Mouse (Mus musculus): ENCODE measurements around the gene Hoxc8. TPM values are rescaled to one million over a fixed set of nuclear protein-coding genes. Genes with fewer than 3 reads are reported as not detected.

Gene Hoxc8
- polyA plus RNA-seq, 1 experiment: 0.15 TPM

DNA sequence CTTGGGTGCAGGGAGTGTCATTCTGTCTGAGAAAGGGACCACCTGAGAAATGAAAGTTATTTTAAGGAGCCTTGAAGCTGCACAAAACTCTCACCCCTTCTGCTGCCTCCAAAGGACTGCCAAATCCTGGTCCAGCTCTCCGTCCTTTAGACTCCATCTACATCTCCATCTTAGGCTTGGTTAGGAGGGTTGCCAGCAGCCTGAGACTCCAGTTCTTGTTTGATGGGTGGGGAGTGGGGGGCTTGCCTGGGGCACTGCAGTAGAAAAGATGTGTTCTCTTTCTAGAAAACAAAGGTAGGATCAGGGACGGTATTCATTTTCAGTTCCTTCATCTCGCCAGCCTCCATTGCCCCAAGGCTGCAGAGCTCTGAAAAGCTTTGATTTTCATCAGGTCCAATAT lies 7.0 kb downstream of the Hoxc8 start:
- Histone ChIP-seq H3K4me1 (ENCODE audit: control insufficient read depth, insufficient read depth, low read length) (peaks cover 13% of the 10 kb centered on the region), H3K36me3 (ENCODE audit: control insufficient read depth, insufficient read depth, low read length) (no peaks in the 10 kb centered on the region), H3K27ac (ENCODE audit: control insufficient read depth, insufficient read depth, low read depth, low read length) (no peak overlapping the region), H3K27me3 (ENCODE audit: control insufficient read depth, insufficient read depth, low read length) (peaks cover 12% of the 10 kb centered on the region), H3K4me3 (ENCODE audit: control insufficient read depth, low read depth, low read length) (no peak overlapping the region)
- TF ChIP-seq POLR2A (IDR thresholded peaks at IDR 0.05; ENCODE audit: control insufficient read depth, low read depth, low read length) (no peak), CTCF (IDR thresholded peaks at IDR 0.05; ENCODE audit: control insufficient read depth, insufficient read depth, insufficient replicate concordance, low read depth, low read length) (no peak)

DNA sequence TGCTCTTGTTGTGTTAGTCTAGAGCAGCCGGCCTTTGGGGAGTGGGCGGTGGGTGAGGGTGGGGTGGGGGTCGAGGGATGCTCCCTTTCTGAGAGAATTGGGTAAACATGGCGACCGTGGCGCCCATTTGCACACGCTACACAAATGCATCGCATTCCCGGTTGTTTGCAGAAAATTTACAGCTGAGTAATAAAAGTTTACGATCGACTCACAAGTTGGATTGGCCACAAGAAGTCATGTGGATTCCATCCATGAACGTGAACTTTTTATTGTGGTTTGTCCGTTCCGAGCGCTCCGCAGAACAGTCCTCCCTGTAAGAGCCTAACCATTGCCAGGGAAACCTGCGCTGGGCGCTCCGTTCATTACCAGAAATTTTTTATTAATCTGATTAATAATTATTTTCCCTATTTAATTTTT lies 7.5 kb downstream of the Hoxc8 start, which contains the start of gene Hoxc6:
Hoxc6 (plus strand) TSS at position 319 of the 417 bp plus-strand sequence.
- Histone ChIP-seq H3K4me1 (ENCODE audit: control insufficient read depth, insufficient read depth, low read length) (peaks cover 13% of the 10 kb centered on the region), H3K36me3 (ENCODE audit: control insufficient read depth, insufficient read depth, low read length) (no peaks in the 10 kb centered on the region), H3K27me3 (ENCODE audit: control insufficient read depth, insufficient read depth, low read length) (peaks cover 12% of the 10 kb centered on the region), H3K4me3 (ENCODE audit: control insufficient read depth, low read depth, low read length) (peak within 1 kb of the TSS; percentile 78), H3K27ac (ENCODE audit: control insufficient read depth, insufficient read depth, low read depth, low read length) (peak within 1 kb of the TSS; percentile 82)
- TF ChIP-seq POLR2A (IDR thresholded peaks at IDR 0.05; ENCODE audit: control insufficient read depth, low read depth, low read length): no peak
- no peak for TF ChIP-seq CTCF (IDR thresholded peaks at IDR 0.05; ENCODE audit: control insufficient read depth, insufficient read depth, insufficient replicate concordance, low read depth, low read length)

DNA sequence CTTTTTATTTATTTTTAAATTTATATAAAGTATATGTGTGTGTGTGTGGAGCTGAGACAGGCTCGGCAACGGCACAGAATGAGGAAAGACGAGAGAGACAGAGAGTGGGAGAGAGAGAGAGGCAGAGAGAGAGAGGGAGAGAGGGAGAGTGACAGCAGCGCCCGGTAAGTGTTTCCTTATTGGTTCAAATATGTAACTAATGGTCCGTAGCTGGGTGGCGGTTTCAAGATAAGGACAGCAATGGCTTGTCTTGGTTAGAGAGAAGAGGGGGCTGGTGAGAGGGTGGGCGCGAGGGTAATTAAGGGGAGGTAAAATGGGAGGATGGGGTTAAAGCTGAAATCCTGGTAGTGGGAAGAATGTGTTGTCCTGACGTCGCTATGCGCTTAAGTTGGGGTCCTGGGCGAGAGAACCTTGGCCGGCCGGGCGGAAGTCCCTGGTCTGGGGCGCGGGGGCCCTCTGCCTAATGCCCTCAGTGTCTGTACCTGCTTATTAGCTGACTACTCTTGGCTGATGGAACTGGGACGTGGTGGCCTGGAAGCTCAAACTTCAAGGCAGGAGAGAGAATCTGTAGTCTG lies 8.3 kb downstream of the Hoxc8 start:
- H3K4me3 ChIP-seq (ENCODE audit: control insufficient read depth, low read depth, low read length): peak overlapping the region; percentile 78
- H3K36me3 ChIP-seq (ENCODE audit: control insufficient read depth, insufficient read depth, low read length): no peaks in the 10 kb centered on the region
- H3K27me3 ChIP-seq (ENCODE audit: control insufficient read depth, insufficient read depth, low read length): peaks cover 12% of the 10 kb centered on the region
- peak overlapping the region; percentile 82 for H3K27ac ChIP-seq (ENCODE audit: control insufficient read depth, insufficient read depth, low read depth, low read length)
- TF ChIP-seq POLR2A (IDR thresholded peaks at IDR 0.05; ENCODE audit: control insufficient read depth, low read depth, low read length): no peak
- TF ChIP-seq CTCF (IDR thresholded peaks at IDR 0.05; ENCODE audit: control insufficient read depth, insufficient read depth, insufficient replicate concordance, low read depth, low read length): no peak
- H3K4me1 ChIP-seq (ENCODE audit: control insufficient read depth, insufficient read depth, low read length): peaks cover 13% of the 10 kb centered on the region

DNA sequence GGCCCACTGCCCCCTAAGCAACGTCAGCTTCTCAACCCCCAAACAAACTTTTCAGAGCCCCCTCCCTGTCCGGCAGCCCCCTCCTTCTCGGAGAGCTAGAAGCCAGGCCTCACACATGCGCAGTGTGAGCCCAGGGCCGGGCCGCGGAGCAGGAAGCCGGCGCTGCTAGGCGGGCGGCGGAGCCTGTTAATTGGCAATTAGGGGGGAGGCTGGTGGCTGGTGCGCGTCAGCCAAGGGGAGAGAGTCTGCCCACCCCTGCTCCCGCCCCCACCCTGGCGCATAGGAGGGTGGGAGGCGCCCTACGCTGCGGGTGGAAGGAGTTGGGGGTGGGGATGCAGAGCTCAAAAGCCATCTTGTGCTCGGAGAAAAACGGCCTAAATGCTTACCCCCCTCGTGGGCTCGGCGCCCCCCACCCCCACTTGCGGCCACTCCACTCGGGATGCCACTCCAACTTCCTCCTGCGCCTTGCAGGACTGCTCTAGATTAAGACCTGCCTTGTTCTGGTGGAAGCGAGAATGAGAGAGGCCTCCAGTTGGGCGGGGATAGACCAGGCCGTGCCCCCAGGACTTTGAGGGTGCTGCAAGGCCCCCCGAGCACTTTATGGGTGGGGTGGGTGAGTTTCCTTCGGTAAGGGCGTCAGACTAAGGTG lies 8.9 kb downstream of the Hoxc8 start:
- H3K27ac ChIP-seq (ENCODE audit: control insufficient read depth, insufficient read depth, low read depth, low read length): peak overlapping the region; percentile 82
- peaks cover 12% of the 10 kb centered on the region for H3K27me3 ChIP-seq (ENCODE audit: control insufficient read depth, insufficient read depth, low read length)
- H3K36me3 ChIP-seq (ENCODE audit: control insufficient read depth, insufficient read depth, low read length): no peaks in the 10 kb centered on the region
- peak overlapping the region; percentile 78 for H3K4me3 ChIP-seq (ENCODE audit: control insufficient read depth, low read depth, low read length)
- peaks cover 13% of the 10 kb centered on the region for H3K4me1 ChIP-seq (ENCODE audit: control insufficient read depth, insufficient read depth, low read length)
- TF ChIP-seq POLR2A (IDR thresholded peaks at IDR 0.05; ENCODE audit: control insufficient read depth, low read depth, low read length) (no peak), CTCF (IDR thresholded peaks at IDR 0.05; ENCODE audit: control insufficient read depth, insufficient read depth, insufficient replicate concordance, low read depth, low read length) (no peak)

DNA sequence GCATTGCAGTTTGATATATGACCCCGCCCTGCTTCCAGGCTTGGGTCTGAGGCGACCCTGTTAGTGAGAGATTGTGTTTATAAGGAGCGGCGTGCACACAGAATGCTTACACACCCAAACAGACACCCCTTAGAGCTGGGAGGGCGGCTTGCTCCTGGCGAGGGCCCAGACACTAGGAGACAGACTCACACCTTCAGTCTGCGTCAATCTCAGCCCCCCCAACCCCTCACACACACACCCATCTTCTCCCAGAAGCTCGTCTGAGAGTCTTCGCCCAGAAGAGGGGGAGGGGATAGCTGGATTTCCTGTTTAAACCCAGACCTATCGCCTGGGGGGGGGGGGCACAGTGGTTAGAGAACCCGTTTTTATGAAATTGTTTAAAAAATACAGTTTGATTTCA lies 9.5 kb downstream of the Hoxc8 start:
- H3K27ac ChIP-seq (ENCODE audit: control insufficient read depth, insufficient read depth, low read depth, low read length): peak overlapping the region; percentile 25
- no peak for TF ChIP-seq CTCF (IDR thresholded peaks at IDR 0.05; ENCODE audit: control insufficient read depth, insufficient read depth, insufficient replicate concordance, low read depth, low read length)
- no peak for TF ChIP-seq POLR2A (IDR thresholded peaks at IDR 0.05; ENCODE audit: control insufficient read depth, low read depth, low read length)
- H3K27me3 ChIP-seq (ENCODE audit: control insufficient read depth, insufficient read depth, low read length): peaks cover 12% of the 10 kb centered on the region
- peaks cover 13% of the 10 kb centered on the region for H3K4me1 ChIP-seq (ENCODE audit: control insufficient read depth, insufficient read depth, low read length)
- no peaks in the 10 kb centered on the region for H3K36me3 ChIP-seq (ENCODE audit: control insufficient read depth, insufficient read depth, low read length)
- no peak overlapping the region for H3K4me3 ChIP-seq (ENCODE audit: control insufficient read depth, low read depth, low read length)

DNA sequence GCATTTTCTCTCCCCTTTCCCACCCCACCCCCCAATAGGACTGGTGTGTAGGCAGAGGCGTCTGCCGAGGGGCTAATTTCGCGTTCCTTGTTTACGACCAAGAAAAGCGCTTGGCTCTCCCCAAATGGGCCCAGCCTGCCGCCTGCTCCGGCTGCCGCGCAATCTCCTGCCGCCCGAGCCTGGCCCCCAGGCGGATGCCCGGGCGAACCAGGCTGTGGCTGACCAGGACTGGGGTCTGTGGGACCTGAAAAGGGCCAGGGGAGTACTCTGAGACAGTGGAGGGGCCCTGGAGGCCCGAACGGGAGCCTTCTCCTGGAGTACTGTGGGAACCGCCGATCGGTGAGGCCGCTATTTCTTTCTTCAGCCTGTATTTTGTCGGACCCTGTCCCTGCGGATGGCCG lies 10.1 kb downstream of the Hoxc8 start:
- Histone ChIP-seq H3K4me3 (ENCODE audit: control insufficient read depth, low read depth, low read length) (peak overlapping the region; percentile 30), H3K36me3 (ENCODE audit: control insufficient read depth, insufficient read depth, low read length) (no peaks in the 10 kb centered on the region), H3K27me3 (ENCODE audit: control insufficient read depth, insufficient read depth, low read length) (peaks cover 15% of the 10 kb centered on the region), H3K27ac (ENCODE audit: control insufficient read depth, insufficient read depth, low read depth, low read length) (peak overlapping the region; percentile 77), H3K4me1 (ENCODE audit: control insufficient read depth, insufficient read depth, low read length) (peaks cover 16% of the 10 kb centered on the region)
- TF ChIP-seq CTCF (IDR thresholded peaks at IDR 0.05; ENCODE audit: control insufficient read depth, insufficient read depth, insufficient replicate concordance, low read depth, low read length) (no peak), POLR2A (IDR thresholded peaks at IDR 0.05; ENCODE audit: control insufficient read depth, low read depth, low read length) (no peak)

DNA sequence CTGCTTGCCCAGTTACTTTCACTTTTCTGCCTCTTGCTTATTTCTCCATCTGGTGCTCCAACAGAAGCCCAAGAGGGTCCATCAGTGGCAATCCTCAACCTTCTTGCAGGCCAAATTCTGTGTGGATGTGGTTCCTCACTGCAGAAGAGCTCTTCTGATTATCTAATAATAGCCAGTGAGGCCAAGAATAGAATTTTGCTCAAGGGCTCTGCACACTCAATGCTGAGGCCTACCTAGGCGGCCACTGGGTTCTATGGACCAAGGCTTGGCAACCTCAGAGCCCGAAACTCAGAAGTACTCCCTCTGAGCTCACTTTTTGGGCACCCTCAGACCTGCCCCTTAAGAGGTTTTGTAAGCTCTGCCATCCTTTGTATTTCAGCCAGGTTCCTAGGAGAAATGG lies 11.0 kb downstream of the Hoxc8 start:
- peaks cover 16% of the 10 kb centered on the region for H3K4me1 ChIP-seq (ENCODE audit: control insufficient read depth, insufficient read depth, low read length)
- no peaks in the 10 kb centered on the region for H3K36me3 ChIP-seq (ENCODE audit: control insufficient read depth, insufficient read depth, low read length)
- H3K27ac ChIP-seq (ENCODE audit: control insufficient read depth, insufficient read depth, low read depth, low read length): peak overlapping the region; percentile 44; the same call in 1 of the 2 replicates
- peaks cover 10% of the 10 kb centered on the region for H3K27me3 ChIP-seq (ENCODE audit: control insufficient read depth, insufficient read depth, low read length)
- H3K4me3 ChIP-seq (ENCODE audit: control insufficient read depth, low read depth, low read length): no peak overlapping the region
- TF ChIP-seq CTCF (IDR thresholded peaks at IDR 0.05; ENCODE audit: control insufficient read depth, insufficient read depth, insufficient replicate concordance, low read depth, low read length): no peak
- no peak for TF ChIP-seq POLR2A (IDR thresholded peaks at IDR 0.05; ENCODE audit: control insufficient read depth, low read depth, low read length)

Measured in testis, adult 2 months (tissue).